Mouse (Mus musculus): ENCODE results near the gene Nat8f1.

Nat8f1 gene

GRCm38 (mm10) chr6:85915539-85916513 is at the start of gene Nat8f1:
Gene Nat8f1 (minus strand): TSS chr6:85915687.
- WGBS: under 1% methylated on average over 61 of the region's 61 CpGs

GRCm38 (mm10) chr6:85961101-85962091 is 45.9 kb upstream of the Nat8f1 start, which contains the start of gene Dusp11:
Gene Dusp11 (minus strand): TSS chr6:85961667.
- WGBS: under 1% methylated on average over 70 of the region's 70 CpGs

- 60% methylated on average over 3 of the region's 3 CpGs for WGBS
These were observed 42.1 kb upstream of the Nat8f1 start for GRCm38 (mm10) chr6:85957581-85957980.

- WGBS: 55% methylated on average over 6 of the region's 6 CpGs
These were observed 33.1 kb upstream of the Nat8f1 start for GRCm38 (mm10) chr6:85948549-85948948.

GRCm38 (mm10) chr6:85942469-85942868 is 27.0 kb upstream of the Nat8f1 start:
- WGBS: 92% methylated on average over 3 of the region's 3 CpGs

GRCm38 (mm10) chr6:85938701-85939100 is 23.2 kb upstream of the Nat8f1 start:
- 84% methylated on average over 10 of the region's 10 CpGs for WGBS

- WGBS: 1% methylated on average over 50 of the region's 50 CpGs
These were observed 21.3 kb upstream of the Nat8f1 start for GRCm38 (mm10) chr6:85936508-85937465.

- 64% methylated on average over 3 of the region's 3 CpGs for WGBS
These were observed 20.2 kb upstream of the Nat8f1 start for GRCm38 (mm10) chr6:85935646-85936045.

- WGBS: 91% methylated on average over 8 of the region's 8 CpGs
These were observed 18.6 kb upstream of the Nat8f1 start for GRCm38 (mm10) chr6:85934047-85934446.

GRCm38 (mm10) chr6:85929312-85929711 is 13.8 kb upstream of the Nat8f1 start:
- WGBS: 94% methylated on average over 1 of the region's 1 CpGs

GRCm38 (mm10) chr6:85927476-85928464 is 12.3 kb upstream of the Nat8f1 start:
- WGBS: 88% methylated on average over 9 of the region's 9 CpGs

GRCm38 (mm10) chr6:85926709-85927108 is 11.2 kb upstream of the Nat8f1 start:
- 95% methylated on average over 1 of the region's 1 CpGs for WGBS

GRCm38 (mm10) chr6:85923643-85924042 is 8.2 kb upstream of the Nat8f1 start:
- WGBS: 93% methylated on average over 1 of the region's 1 CpGs

GRCm38 (mm10) chr6:85919401-85919800 is 3.9 kb upstream of the Nat8f1 start:
- whole genome bisulfite sequencing: 96% methylated on average over 4 of the region's 4 CpGs

GRCm38 (mm10) chr6:85918341-85918740 is 2.9 kb upstream of the Nat8f1 start:
- 96% methylated on average over 3 of the region's 3 CpGs for WGBS

- WGBS: 82% methylated on average over 6 of the region's 6 CpGs
These were observed 1.1 kb upstream of the Nat8f1 start for GRCm38 (mm10) chr6:85916596-85916995.

- 2% methylated on average over 11 of the region's 11 CpGs for WGBS
These were observed 347 bp downstream of the Nat8f1 start for GRCm38 (mm10) chr6:85915141-85915538.

GRCm38 (mm10) chr6:85911587-85911986 is 3.9 kb downstream of the Nat8f1 start, which contains the start of gene Tprkb:
Gene Tprkb (plus strand): TSS chr6:85911865.
- 70% methylated on average over 3 of the region's 3 CpGs for WGBS

- WGBS: 100% methylated on average over 1 of the region's 1 CpGs
These were observed 5.8 kb downstream of the Nat8f1 start for GRCm38 (mm10) chr6:85909704-85910103.

Measured in cerebral cortex, adult 2 months (tissue).